Mouse (Mus musculus) gonadal fat pad, adult 2 months (tissue): ENCODE results near the gene Lbh. TPM values are rescaled to one million over a fixed set of nuclear protein-coding genes. Genes with fewer than 3 reads are reported as not detected.

Experiments used
- DNase-seq: peaks from one replicate; pipeline ENCODE4 v3.0.0-alpha.2; 2012; ENCODE audit warnings: low read depth
- polyA plus RNA-seq: library from polyadenylated mRNA; depleted of rRNA; stranded (reverse); fragments of >200 nt; gene quantifications from 2 replicates; pipeline ENCODE4 v1.2.3, GENCODE M21; 2012; rRNA removed

The Lbh gene
- polyA plus RNA-seq = 54.2 and 55.5 TPM in 2 replicates

DNA sequence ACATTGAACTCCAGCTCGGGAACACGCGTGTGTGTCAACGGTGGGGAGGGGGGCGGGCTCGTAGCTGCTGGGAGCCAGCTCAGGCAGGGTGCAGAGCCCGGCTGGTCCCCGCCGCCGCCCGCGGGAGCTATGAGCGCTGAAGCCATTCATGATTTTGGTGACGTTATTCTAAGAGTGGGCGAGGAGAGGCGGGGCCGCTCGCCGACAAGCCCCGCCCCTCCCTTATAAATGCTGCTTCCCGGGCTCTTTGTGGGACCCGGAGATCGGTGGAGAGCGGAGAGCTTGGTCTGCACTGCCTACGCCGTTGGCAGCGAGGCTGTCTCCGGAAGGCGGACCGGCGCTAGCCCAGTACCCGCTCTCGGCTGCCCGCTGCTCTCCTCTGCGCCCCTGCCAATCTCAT, at the start of gene Lbh:
Lbh (plus strand) TSS at position 253 of the 400 bp plus-strand sequence.
- DNase-seq = no peak

DNA sequence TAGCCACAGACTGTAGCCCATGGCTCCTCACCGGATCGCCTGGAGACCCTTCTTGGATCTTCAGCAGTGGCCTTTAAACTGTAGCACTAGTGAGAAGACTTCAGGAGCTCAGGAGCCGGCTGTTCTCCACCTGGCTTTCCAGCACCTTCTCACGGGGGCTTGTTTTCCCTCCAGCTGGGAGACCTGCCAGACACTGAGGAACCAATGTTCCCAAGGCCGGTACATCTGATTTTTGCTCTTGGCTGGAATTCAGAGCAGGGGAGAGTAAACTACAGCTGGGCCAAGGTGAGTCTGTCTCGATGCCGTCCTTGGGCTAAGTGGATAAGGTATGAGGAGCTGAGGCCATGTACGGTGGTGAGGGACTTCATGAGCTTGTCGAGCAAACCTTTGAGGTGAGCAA, 39.1 kb upstream of the Lbh start:
- no peak for DNase-seq

DNA sequence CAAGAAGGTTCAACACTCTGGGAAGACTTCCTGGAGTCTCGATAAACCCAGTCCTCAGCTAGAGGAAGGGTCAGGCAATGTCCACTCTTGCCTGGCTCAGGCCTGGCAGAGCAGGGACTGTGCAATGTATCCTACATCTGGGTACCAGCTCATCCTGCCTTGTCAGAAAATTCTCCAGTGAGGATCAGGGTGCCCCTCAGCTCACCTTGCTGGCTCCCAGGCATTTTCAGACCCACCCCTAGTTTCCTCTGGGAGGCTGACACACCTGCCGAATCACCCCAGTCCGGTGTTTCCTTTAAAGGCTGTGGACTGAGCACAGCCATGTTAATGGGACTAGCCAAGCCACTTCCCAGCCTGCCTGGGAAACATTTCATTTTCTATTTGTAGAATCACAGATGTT, 37.9 kb upstream of the Lbh start:
- no peak for DNase-seq

DNA sequence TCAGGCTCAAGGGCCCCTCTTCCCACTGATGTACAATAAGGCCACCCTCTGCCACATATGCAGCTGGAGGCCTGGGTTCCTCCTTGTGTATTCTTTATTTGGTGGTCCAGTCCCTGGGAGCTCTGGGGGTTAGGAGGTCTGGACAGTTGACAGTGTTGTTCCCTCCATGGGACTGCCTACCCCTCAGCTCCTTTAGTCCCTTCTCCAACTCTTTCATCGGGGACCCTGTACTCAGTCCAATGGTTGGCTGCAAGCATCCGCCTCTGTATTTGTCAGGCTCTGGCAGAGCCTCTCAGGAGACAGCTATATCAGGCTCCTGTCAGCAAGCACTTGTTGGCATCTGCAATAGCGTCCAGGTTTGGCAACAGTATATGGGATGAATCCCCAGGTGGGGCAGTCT, 37.1 kb upstream of the Lbh start:
- DNase-seq = no peak

DNA sequence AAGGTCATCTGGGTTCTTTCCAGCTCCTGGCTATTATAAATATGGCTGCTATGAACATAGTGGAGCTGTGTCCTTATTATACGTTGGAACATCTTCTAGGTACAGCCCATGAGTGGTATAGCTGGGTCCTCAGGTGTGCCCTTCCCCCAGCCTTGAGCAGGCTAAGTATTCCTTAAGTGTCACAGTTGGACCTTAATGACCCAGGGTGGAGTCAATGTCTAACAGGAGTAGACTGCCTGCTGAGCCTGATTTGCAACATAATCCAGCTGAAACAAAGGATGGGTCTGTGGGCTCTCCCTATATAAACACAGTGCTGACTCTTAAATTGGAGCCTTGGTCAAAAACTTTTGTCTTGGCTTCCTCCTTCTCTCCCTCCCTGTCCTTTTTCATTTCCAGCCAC, 36.3 kb upstream of the Lbh start:
- DNase-seq = no peak

DNA sequence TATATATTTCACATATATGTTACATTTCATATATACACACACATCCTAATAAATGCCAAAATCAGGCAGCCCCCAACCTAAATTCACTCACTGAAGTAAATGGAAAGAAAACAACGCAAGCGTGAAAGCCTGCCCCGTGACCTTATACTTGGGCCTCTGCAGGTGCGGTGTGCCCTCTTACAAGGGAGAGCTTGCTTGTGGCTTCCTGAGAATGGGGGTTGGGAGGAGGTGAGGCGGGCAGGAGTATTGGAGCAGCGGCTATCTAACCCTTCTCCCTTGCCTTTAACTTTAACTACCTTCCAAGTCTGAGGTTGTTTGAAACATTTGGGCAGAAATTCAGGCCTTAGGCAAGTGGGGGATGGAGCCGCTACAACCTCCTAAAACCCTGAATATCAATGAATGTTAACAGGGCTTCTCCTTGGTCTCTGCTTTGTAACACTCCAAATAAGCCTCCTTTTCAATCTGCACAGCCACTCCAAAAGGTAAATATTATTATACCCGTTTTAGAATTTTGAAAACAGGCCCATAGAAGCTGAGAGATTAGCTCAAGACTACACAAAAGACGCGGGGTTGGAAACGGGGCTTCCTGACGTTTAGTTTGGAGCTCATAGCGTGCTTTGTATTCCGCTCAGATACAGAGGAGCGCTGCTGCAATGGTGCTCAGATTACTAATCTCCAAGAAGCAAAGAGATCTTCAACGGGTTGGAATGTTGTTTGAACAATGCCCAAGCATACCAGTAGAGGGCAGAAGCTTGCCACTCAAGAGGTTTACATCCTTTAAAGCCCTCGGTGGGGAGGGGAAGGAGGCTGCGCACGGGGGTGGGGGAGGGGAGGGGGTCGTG, 28.3 kb upstream of the Lbh start:
- DNase-seq = no peak

DNA sequence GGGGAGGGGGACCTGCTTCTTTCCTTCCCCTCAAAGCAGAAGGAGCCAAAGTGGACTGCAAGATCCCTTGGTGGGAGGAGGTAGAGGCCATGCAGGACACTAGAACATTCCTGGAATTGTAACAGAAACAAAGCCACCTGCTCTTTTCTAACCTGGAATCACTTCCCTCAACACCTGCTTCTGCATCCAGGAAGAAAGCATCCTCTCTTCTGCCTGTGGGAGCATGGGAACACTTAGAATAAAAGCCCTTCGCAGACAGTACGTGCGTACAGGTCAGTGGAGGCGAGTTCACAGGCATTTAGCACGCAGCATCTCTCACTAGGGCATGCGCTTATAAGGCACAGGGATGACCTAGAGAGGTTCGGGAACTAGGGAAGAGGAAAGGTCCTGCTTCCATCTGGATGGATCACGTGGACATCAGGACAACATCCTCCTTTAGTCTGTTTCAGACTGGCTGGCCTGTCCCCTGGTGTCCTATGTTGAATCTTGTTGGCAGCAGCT, 27.7 kb upstream of the Lbh start:
- no peak for DNase-seq

DNA sequence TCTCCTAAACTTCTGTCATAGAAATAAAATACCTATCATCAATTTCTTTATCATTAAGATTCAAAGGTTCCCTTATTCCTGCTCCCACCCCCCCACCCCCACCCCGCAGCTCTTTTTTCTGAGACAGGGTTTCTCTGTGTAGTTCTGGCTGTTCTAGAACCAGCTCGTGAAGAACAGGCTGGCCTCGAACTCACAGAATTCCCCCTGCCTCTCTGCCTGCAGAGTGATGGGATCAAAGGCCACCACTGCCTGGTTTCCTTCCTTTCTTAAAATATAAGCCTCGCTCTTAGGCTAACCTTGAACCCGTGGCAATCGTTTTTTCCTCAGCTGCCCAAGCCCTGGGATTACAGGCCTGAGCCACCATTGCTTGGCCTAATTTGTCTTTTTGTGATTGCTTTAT, 26.5 kb upstream of the Lbh start:
- no peak for DNase-seq

DNA sequence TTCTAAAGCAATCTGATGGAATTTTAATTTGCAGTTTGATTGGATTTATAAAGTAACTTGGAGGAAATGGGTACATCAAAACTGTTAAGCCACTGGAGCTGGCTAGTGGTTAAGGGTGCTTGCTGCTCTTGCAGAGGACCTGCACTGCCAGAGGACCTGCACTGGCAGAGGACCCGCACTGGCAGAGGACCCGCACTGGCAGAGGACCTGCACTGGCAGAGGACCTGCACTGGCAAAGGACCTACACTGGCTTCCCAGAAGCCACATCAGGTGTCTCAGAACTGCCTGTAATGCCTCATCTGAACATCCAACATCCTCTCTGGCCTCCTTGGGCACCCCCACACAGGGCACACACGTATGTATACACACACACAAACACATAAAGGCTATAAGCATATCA, 22.6 kb upstream of the Lbh start:
- no peak for DNase-seq

DNA sequence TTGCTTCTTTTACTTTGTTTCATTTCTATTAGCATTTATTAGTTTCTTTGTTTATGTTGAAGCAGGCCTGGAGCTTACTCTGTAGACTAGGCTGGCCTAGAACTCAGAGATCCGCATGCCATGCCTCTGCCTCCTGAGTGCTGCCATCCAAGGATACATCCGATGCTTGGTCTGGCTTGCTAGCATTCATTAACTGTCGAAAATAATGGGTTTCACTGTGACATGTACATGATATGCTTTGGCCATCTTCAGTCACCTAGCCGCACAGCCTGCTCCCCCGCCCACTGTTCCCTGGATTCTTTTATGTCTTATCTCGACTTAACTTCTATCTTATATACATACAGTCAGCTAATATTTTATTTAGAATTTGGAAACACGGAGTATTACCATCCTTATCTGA, 21.0 kb upstream of the Lbh start:
- no peak for DNase-seq

DNA sequence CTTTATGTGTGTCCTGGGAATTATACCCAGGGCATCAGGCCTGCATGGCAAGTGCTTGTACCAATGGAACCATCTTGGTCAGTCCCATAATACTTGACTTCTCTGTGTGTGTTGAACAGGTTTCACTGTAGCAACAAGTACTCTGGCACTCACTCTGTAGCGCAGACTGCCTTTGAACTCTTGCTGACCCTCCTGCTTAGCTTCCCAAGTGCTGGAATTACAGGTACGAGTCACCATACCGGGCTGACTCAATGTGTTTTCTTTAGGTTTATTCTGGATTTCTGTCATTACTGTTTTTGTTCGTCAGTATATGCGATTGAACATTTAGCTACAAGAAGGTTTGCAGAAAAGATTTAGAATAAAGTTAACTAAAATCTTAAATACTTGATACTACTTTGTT, 20.1 kb upstream of the Lbh start:
- DNase-seq = no peak

DNA sequence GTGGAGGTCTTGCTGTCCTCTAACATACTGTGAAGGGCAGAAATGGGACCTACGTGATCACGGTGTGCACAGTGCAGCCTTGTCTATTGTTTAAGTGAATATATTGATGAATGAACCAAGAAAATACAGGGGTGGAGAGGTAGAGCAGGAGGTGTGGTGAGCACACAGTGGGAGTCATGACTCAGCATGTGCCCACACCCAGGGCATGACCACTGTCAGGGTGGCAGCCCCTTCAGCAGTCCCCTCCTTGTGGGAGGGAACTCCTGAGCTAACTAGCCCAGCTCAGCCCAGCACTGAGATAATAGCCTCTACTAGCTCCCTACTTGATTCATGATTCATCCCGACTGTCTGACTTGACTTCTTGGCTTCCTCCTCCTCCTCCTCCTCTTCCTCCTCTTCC, 19.3 kb upstream of the Lbh start:
- no peak for DNase-seq

DNA sequence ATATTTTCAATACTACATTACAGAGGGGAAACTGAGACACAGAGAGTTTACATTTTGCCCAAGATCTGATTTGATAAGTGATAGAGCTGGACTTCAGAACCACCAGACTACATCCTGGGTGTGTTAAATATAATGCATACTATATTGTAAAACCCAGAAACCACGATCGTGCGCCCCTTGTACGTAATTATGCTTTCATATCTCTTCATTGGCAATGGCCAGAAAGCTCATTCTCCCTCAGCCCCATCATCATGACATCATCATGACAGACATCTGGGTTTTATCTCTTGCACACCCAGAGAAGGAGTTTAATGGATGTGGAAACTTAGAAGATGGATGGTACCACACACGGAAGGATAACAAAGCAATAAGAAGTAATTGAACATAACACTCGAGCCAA, 17.1 kb upstream of the Lbh start:
- no peak for DNase-seq

DNA sequence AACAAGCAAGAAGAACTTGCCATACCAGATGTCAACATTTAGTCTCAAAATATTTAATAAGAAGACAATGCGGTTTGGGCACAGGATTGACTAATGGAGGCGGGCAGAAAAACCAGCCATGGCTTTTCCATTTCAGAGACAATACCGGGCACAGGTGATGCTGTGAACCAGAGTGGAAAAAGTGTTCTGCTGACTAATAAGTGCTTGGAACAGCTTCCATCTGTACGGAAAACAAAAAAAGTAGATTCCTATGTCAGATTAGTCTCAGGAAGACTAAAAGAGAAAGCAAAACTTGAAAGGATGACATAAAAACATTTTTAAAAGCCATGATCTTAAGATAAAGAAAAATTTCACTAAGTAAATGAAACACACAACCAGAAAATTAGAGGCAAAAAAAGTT, 16.4 kb upstream of the Lbh start:
- DNase-seq = no peak

DNA sequence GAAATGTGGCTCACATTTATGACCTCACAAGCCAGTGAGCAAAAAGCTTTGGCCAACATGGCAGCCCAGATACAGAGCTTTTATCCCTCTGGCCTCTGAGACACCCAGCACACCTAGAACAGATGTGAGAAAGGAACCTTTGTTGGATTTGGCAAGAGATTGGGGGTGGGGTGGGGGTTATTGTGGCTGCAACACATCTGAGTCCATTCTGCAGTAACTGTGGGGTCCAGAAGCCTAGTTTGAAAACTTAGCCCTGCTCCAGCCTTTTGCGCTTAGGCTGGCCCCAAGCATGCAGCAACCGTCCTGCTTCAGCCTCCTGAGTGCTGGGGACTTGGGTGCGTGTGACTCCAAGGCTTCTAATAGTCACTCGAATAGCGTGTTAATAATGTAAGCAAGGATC, 14.8 kb upstream of the Lbh start:
- no peak for DNase-seq

DNA sequence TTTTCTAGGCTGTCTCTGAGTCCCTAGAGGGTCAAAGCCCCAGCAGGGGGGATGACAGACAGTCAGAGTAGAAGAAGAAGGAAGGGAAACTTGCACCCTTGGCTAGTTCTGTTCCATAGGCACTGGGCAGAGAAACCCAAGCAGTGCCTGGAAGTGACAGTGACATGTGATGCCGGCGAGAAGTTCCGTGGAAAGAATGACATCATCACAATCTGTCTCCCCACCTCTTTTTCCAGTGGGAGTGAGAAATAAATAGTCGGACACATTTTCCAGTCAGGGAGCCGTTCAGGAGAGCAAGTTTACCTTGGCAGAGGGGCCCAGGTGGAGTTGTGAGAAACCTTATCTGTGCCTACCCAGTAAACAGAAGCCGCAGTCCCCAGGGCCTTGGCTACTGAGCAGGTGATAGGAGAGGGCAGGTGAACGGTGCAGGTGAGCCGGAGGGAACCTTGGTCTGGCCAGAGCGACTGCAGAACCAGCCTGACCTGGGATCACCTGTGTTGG, 14.1 kb upstream of the Lbh start:
- DNase-seq = no peak

DNA sequence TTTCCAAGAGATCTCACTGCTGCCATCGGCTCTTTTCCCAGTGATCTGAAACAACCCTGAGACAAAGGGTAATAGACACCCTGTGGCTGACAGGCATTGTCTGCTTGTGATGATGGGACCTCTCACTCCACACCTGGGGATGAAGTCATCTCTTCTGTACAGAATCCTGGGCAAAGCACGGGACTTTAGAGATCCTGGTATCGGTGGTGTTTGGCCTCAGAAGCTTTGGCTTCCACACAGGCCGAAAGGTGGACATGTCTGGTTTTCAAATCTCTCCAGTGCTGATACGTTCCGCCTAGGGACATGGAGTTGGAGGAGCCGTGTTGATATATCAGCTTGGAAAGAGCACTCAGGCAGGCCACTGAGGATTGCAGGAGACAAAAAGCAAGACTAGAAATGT, 13.2 kb upstream of the Lbh start:
- DNase-seq = no peak

DNA sequence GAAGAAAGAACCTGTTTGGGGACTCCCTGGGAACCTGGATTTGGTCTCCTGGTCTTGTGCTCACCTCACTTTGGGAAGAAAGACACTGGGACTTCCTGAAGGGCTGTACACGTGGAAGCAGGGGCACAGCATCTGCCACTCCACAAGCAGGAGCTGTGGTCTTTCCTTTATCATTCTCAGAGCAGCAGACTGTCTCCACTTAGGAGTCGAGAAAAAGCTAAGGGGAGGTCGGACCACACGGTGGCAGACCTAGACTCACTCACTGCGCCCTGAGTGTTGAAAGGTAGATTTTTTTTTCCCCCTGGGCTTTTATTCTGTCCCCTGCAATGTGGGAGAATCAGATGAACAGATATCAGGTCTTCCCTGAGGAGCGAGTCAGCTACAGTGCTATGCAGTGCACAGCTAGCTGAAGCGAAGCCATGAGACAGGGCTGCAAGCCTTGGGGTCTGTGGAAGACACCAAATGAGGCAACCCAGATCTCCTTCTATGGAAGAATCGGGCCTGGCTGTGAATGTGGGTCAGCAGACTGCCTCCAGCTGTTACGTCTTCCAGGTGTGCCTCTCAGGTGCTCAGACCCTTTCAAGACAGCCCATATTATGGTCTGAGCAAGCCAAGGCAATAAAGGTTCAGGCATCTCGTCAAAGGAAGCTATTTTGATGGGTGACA, 11.7 kb upstream of the Lbh start:
- no peak for DNase-seq

DNA sequence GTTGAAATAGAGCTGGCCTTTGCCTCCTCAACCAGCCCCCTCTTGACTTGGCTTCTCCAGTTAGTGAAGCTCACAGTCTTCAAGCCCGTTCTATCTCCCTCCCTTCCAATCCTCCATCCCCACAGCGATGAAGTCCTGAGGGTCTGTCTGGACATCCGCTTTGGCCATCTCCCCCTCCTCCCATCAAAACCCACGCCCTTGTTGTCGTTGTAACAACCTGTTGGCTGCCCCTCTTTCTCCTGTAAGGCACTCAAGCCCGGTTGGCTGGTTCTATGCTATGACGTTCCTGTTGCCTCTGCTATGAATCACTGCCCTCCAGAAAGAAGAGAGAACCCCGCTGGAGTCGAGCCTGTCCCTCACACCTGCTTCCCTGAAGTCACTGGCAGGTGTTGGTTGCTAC, 10.9 kb upstream of the Lbh start:
- DNase-seq = no peak

DNA sequence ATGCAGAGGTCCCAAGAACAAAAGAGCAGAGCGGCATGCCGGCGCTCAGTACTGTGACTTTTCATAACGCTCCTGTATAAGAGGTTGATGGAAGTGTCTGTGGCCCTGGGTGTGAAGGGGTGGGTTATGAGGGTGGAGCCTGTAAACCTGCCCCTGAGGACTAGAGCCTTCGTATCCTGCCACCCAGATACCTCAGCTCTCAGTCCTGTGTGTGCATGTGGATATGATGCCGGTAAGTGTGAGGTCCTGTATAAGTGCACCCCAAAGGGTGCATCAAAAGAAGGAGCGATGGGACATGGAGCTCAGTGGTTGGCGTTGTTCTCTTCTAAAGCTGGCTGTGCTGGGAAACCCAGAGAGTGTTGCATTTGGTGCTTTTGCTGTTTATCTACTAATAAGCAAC, 10.3 kb upstream of the Lbh start:
- no peak for DNase-seq

DNA sequence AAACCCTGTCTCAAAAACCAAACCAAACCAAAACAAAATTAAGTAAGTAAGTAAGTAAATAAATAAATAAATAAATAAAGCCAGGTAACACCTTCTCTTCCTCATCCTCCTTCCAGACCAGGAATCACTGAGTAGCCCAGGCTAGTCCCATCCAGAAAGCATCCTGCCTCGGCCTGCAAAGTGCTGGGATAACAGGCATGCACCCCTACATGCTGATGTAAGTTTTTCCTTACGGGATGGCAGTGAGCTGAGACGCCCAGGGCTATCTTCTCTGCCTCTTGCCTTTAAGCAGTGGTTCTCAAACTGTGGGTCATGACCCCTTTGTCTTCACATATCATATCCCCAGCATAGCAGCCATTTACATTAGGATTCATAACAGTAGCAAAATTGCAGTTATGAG, 9.5 kb upstream of the Lbh start:
- no peak for DNase-seq

DNA sequence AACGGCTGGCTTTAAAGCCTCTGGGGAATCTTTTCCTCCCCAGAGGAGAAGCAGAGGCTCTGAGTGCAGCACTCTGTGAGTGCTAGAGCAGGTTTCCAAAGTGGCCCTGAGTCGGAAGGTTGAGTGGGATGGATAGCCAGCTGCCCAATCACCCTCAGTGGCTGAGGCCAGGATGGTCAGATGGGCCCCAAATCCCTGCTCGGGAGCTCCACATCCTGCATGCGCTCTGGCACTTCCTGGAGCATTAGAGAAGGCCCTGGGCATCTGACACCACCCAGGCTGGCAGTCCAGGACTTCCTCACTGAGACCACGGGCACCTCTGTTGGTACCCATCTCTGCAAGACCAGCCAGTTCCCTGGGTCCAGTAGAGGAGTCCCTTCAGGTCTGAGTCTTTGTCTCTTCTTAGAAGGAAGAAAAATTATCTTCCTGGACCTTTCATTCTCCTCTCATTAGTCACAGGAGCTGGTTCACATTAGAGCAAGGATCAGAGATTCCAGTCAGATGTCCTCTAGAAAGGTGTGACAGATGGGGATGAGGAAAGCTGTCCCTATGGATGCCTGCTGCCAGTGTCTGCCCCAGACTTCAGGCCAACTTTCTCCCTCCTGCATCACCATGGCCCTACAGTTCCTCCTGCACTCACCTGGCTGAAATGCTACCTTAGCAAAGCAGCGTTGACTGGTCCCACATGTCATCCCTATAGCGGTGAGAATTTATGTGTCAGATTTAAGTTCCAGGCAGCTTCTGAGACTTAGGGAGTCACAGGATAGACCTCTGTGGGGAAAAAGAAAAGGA, 8.8 kb upstream of the Lbh start:
- no peak for DNase-seq
